Mouse (Mus musculus) hindbrain, embryonic 14.5 days (tissue): Measurements from ENCODE around the gene B3gnt7. TPM values are rescaled to one million over a fixed set of nuclear protein-coding genes. Genes with fewer than 3 reads are reported as not detected.
A peak's percentile ranks its signal among the peaks of the same experiment; 100 is the strongest.

ENCODE experiments used
- ATAC-seq: fragments of 200-750 bp; cut with Nextera tagmentation; 2 replicates; pipeline ENCODE4 v1.8.0; 2017; ENCODE audit warnings: moderate number of reproducible peaks, mild to moderate bottlenecking, moderate TSS enrichment, moderate library complexity; ENCODE audit not compliant: low FRiP score
- DNase-seq: peaks from one replicate; pipeline ENCODE4 v3.0.0-alpha.2; 2015; ENCODE audit warnings: low spot score
- H3K27ac ChIP-seq: fragments of 300-500 bp; sonication (generic); 2 replicates; pipeline ENCODE4 v1.5.1; 2014; ENCODE audit warnings: mild to moderate bottlenecking, moderate library complexity
- H3K27me3 ChIP-seq: fragments of 300-500 bp; sonication (generic); 2 replicates; pipeline ENCODE4 v1.6.1; 2014; ENCODE audit warnings: mild to moderate bottlenecking, low read length, mixed read lengths; ENCODE audit not compliant: control insufficient read depth, insufficient read depth
- H3K36me3 ChIP-seq: fragments of 300-500 bp; sonication (generic); replicated peaks from 2 replicates; pipeline ENCODE4 v1.6.1; 2014; ENCODE audit not compliant: control insufficient read depth, insufficient read depth
- H3K4me1 ChIP-seq: fragments of 300-500 bp; sonication (generic); replicated peaks from 2 replicates; pipeline ENCODE4 v1.6.1; 2014; ENCODE audit warnings: antibody characterized with exemption, low read length, mixed read lengths; ENCODE audit not compliant: control insufficient read depth, insufficient read depth
- H3K4me2 ChIP-seq: fragments of 300-500 bp; sonication (generic); replicated peaks from 2 replicates; pipeline ENCODE4 v1.6.1; 2014; ENCODE audit warnings: mild to moderate bottlenecking, moderate library complexity
- H3K4me3 ChIP-seq: fragments of 300-500 bp; sonication (generic); replicated peaks from 2 replicates; pipeline ENCODE4 v1.5.1; 2014; ENCODE audit warnings: mild to moderate bottlenecking, low read length
- H3K9ac ChIP-seq: fragments of 300-500 bp; sonication (generic); 2 replicates; pipeline ENCODE4 v1.6.1; 2014
- H3K9me3 ChIP-seq: fragments of 300-500 bp; sonication (generic); 2 replicates; pipeline ENCODE4 v1.6.1; 2016; ENCODE audit warnings: low read length; ENCODE audit not compliant: control insufficient read depth
- WGBS: fragments of 180-500 bp; shearing (Covaris S2); extraction: QIAGEN DNeasy Blood & Tissue Kit; methylation state at CpG from one replicate; pipeline ENCODE4 v1.1.7; 2014; 5-methylcytosine and 5-hydroxymethylcytosine counted together
- polyA plus RNA-seq: library from polyadenylated mRNA; unstranded; fragments of >200 nt; fragmentation: Nextera tagmentation; extraction: Ambion mirVana; gene quantifications from 2 replicates; pipeline ENCODE4 v1.2.1, GENCODE M21; 2014

The B3gnt7 gene
- polyA plus RNA-seq: 7.5 and 8.3 TPM in 2 replicates

GRCm38 (mm10) chr1:86302532-86302931 is at the start of gene B3gnt7:
Gene B3gnt7 (plus strand): TSS chr1:86302832.
- DNase-seq (no peak), ATAC-seq (no peak)
- H3K4me2 ChIP-seq: peak within 1 kb of the TSS; percentile 98
- peaks cover 3% of the 10 kb centered on the region; the same call in 1 of the 2 replicates for H3K4me1 ChIP-seq
- H3K9ac ChIP-seq: peak within 1 kb of the TSS; percentile 77
- H3K9me3 ChIP-seq: no peaks in the 10 kb centered on the region
- H3K4me3 ChIP-seq: peak within 1 kb of the TSS; percentile 73
- H3K27ac ChIP-seq: no peak within 1 kb of the TSS
- H3K36me3 ChIP-seq: no peaks in the 10 kb centered on the region
- H3K27me3 ChIP-seq: peaks cover 38% of the 10 kb centered on the region
- WGBS: 26% methylated on average over 6 of the region's 6 CpGs

GRCm38 (mm10) chr1:86253410-86253809 is 49.2 kb upstream of the B3gnt7 start:
- no peak overlapping the region for H3K9ac ChIP-seq
- H3K27me3 ChIP-seq: no peaks in the 10 kb centered on the region
- WGBS: 89% methylated on average over 8 of the region's 8 CpGs
- H3K9me3 ChIP-seq: no peaks in the 10 kb centered on the region
- no peaks in the 10 kb centered on the region for H3K4me1 ChIP-seq
- no peak for ATAC-seq
- no peak overlapping the region for H3K4me2 ChIP-seq
- no peak overlapping the region for H3K4me3 ChIP-seq
- DNase-seq: no peak
- H3K36me3 ChIP-seq: peaks cover 55% of the 10 kb centered on the region
- no peak overlapping the region for H3K27ac ChIP-seq

- H3K4me2 ChIP-seq: no peak overlapping the region
- ATAC-seq: no peak
- H3K36me3 ChIP-seq: peaks cover 34% of the 10 kb centered on the region; the same call in 1 of the 2 replicates
- H3K4me1 ChIP-seq: no peaks in the 10 kb centered on the region
- DNase-seq: no peak
- no peak overlapping the region for H3K27ac ChIP-seq
- H3K27me3 ChIP-seq: no peaks in the 10 kb centered on the region
- H3K4me3 ChIP-seq: no peak overlapping the region
- WGBS: 80% methylated on average over 4 of the region's 4 CpGs
- no peak overlapping the region for H3K9ac ChIP-seq
- no peaks in the 10 kb centered on the region for H3K9me3 ChIP-seq
Measured at GRCm38 (mm10) chr1:86256311-86256710, 46.3 kb upstream of the B3gnt7 start.

GRCm38 (mm10) chr1:86257228-86257627 is 45.4 kb upstream of the B3gnt7 start:
- no peak overlapping the region for H3K27ac ChIP-seq
- no peaks in the 10 kb centered on the region for H3K27me3 ChIP-seq
- no peaks in the 10 kb centered on the region for H3K4me1 ChIP-seq
- H3K4me3 ChIP-seq: no peak overlapping the region
- peaks cover 34% of the 10 kb centered on the region; the same call in 1 of the 2 replicates for H3K36me3 ChIP-seq
- H3K9ac ChIP-seq: no peak overlapping the region
- H3K9me3 ChIP-seq: no peaks in the 10 kb centered on the region
- ATAC-seq: no peak
- H3K4me2 ChIP-seq: no peak overlapping the region
- no peak for DNase-seq
- WGBS: 91% methylated on average over 8 of the region's 8 CpGs

GRCm38 (mm10) chr1:86258171-86258824 is 44.3 kb upstream of the B3gnt7 start:
- Histone ChIP-seq H3K4me1 (no peaks in the 10 kb centered on the region), H3K4me2 (no peak overlapping the region), H3K4me3 (no peak overlapping the region), H3K9me3 (no peaks in the 10 kb centered on the region), H3K9ac (no peak overlapping the region), H3K36me3 (peaks cover 30% of the 10 kb centered on the region; the same call in 1 of the 2 replicates), H3K27me3 (no peaks in the 10 kb centered on the region), H3K27ac (no peak overlapping the region)
- DNase-seq (no peak), ATAC-seq (no peak)
- 77% methylated on average over 7 of the region's 7 CpGs for WGBS

- Histone ChIP-seq H3K4me3 (no peak overlapping the region), H3K4me2 (no peak overlapping the region), H3K27ac (no peak overlapping the region), H3K27me3 (no peaks in the 10 kb centered on the region), H3K9me3 (no peaks in the 10 kb centered on the region), H3K9ac (no peak overlapping the region), H3K4me1 (no peaks in the 10 kb centered on the region), H3K36me3 (no peaks in the 10 kb centered on the region)
- no peak for DNase-seq
- WGBS: 60% methylated on average over 7 of the region's 7 CpGs
- ATAC-seq: no peak
Measured at GRCm38 (mm10) chr1:86263564-86264339, 38.9 kb upstream of the B3gnt7 start.

- WGBS: 78% methylated on average over 3 of the region's 3 CpGs
- Histone ChIP-seq H3K9ac (no peak overlapping the region), H3K27ac (no peak overlapping the region), H3K27me3 (no peaks in the 10 kb centered on the region), H3K4me1 (no peaks in the 10 kb centered on the region), H3K36me3 (no peaks in the 10 kb centered on the region), H3K4me2 (no peak overlapping the region), H3K9me3 (no peaks in the 10 kb centered on the region), H3K4me3 (no peak overlapping the region)
- ATAC-seq (no peak), DNase-seq (no peak)
Measured at GRCm38 (mm10) chr1:86265060-86265459, 37.6 kb upstream of the B3gnt7 start.

GRCm38 (mm10) chr1:86268492-86269189 is 34.0 kb upstream of the B3gnt7 start:
- WGBS: 90% methylated on average over 9 of the region's 9 CpGs
- H3K27ac ChIP-seq: no peak overlapping the region
- H3K4me2 ChIP-seq: no peak overlapping the region
- no peak overlapping the region for H3K4me3 ChIP-seq
- H3K36me3 ChIP-seq: no peaks in the 10 kb centered on the region
- H3K4me1 ChIP-seq: no peaks in the 10 kb centered on the region
- H3K9me3 ChIP-seq: no peaks in the 10 kb centered on the region
- H3K27me3 ChIP-seq: no peaks in the 10 kb centered on the region
- no peak for DNase-seq
- H3K9ac ChIP-seq: no peak overlapping the region
- ATAC-seq: no peak

GRCm38 (mm10) chr1:86269190-86269508 is 33.5 kb upstream of the B3gnt7 start:
- ATAC-seq (no peak), DNase-seq (no peak)
- Histone ChIP-seq H3K4me3 (no peak overlapping the region), H3K4me1 (no peaks in the 10 kb centered on the region), H3K27me3 (no peaks in the 10 kb centered on the region), H3K9me3 (no peaks in the 10 kb centered on the region), H3K9ac (no peak overlapping the region), H3K36me3 (no peaks in the 10 kb centered on the region), H3K4me2 (no peak overlapping the region), H3K27ac (no peak overlapping the region)
- whole genome bisulfite sequencing: 85% methylated on average over 4 of the region's 4 CpGs
